Mouse (Mus musculus): ENCODE results near the gene Smim17.

DNA sequence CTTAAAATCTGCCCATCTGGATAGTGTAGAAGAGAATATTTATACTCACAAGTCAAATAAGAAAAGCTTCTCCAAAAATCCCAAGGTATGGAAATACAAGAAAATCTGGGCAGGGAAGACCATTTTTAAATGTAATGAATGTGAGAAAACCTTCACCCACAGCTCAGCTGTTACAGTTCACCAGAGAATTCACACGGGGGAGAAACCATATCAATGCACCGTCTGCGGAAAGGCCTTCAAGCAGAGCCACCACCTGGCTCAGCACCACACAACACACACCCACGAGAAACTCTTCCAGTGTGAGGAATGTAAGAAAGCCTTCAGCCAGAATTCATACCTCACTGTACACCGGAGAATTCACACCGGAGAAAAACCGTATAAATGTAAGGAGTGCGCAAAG is 20.1 kb upstream of the Smim17 start:
- TF ChIP-seq CTCF (IDR thresholded peaks at IDR 0.05; ENCODE audit: extremely low read depth, insufficient read length, insufficient replicate concordance, low read depth, low read length) (no peak), POLR2A (IDR thresholded peaks at IDR 0.05; ENCODE audit: low read depth, low read length) (no peak)
